Mouse (Mus musculus): ENCODE results near the gene Cacna1e. TPM values are rescaled to one million over a fixed set of nuclear protein-coding genes. Genes with fewer than 3 reads are reported as not detected.

Gene Cacna1e
- polyA plus RNA-seq (2015; fragmentation: Nextera tagmentation; extraction: Ambion mirVana), result 9.1 and 10.7 TPM in 2 replicates

GRCm38 (mm10) chr1:154884275-154885206, at the start of gene Cacna1e:
Gene Cacna1e, minus strand, starts transcription at chr1:154884501.
- 0 out of 2 replicates have a peak, but pooled peaks have one; percentile 38 for ATAC-seq (ENCODE audit: low read depth)
- peak within 1 kb of the TSS; percentile 68 for H3K9ac ChIP-seq
- no peak within 1 kb of the TSS for H3K27ac ChIP-seq (replicated peaks)
- H3K4me1 ChIP-seq (replicated peaks), result peaks cover 27% of the 10 kb centered on the region
- H3K4me2 ChIP-seq, result peak within 1 kb of the TSS; percentile 82
- WGBS, result 5% methylated on average over 31 of the region's 31 CpGs
- peak within 1 kb of the TSS; percentile 41 for H3K4me3 ChIP-seq
- no peaks in the 10 kb centered on the region for H3K9me3 ChIP-seq
- no peaks in the 10 kb centered on the region for H3K36me3 ChIP-seq
- peaks cover 39% of the 10 kb centered on the region for H3K27me3 ChIP-seq

- Histone ChIP-seq H3K36me3 (no peaks in the 10 kb centered on the region), H3K27ac (replicated peaks) (no peak overlapping the region), H3K4me1 (replicated peaks) (no peaks in the 10 kb centered on the region), H3K4me2 (no peak overlapping the region), H3K9me3 (peaks cover 5% of the 10 kb centered on the region; the same call in 1 of the 2 replicates), H3K9ac (no peak overlapping the region), H3K27me3 (no peaks in the 10 kb centered on the region), H3K4me3 (no peak overlapping the region)
- ATAC-seq (ENCODE audit: low read depth), result no peak
- 83% methylated on average over 2 of the region's 2 CpGs for WGBS
Measured at GRCm38 (mm10) chr1:154918406-154918805, 34.1 kb upstream of the Cacna1e start.

DNA sequence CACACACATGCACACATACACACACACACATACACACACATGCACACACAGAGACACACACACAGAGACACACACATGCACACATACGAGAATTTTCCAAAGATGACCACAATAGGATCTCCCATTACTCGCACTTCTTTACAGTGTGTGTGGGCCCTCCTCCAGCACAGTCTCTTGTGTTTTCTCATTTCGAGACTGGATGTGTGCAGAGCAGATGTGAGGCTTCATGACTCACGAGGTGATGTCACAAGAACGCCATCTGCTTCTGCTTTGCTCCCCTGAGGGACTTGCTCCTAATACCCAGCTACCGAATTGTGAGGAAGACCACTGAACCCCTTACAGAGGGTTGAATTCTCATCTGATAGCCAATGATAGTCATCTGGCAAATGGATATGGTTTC, 33.1 kb upstream of the Cacna1e start:
- Histone ChIP-seq H3K36me3 (no peaks in the 10 kb centered on the region), H3K4me2 (no peak overlapping the region), H3K9ac (no peak overlapping the region), H3K4me3 (no peak overlapping the region), H3K4me1 (replicated peaks) (no peaks in the 10 kb centered on the region), H3K27me3 (no peaks in the 10 kb centered on the region), H3K27ac (replicated peaks) (no peak overlapping the region), H3K9me3 (peaks cover 5% of the 10 kb centered on the region; the same call in 1 of the 2 replicates)
- no peak for ATAC-seq (ENCODE audit: low read depth)
- WGBS, result 58% methylated on average over 6 of the region's 6 CpGs

- no peak overlapping the region for H3K4me2 ChIP-seq
- no peak overlapping the region for H3K27ac ChIP-seq (replicated peaks)
- WGBS, result 74% methylated on average over 2 of the region's 2 CpGs
- no peaks in the 10 kb centered on the region for H3K36me3 ChIP-seq
- no peak overlapping the region for H3K4me3 ChIP-seq
- no peaks in the 10 kb centered on the region for H3K4me1 ChIP-seq (replicated peaks)
- no peak overlapping the region for H3K9ac ChIP-seq
- ATAC-seq (ENCODE audit: low read depth), result no peak
- H3K27me3 ChIP-seq, result no peaks in the 10 kb centered on the region
- H3K9me3 ChIP-seq, result no peaks in the 10 kb centered on the region
Measured at GRCm38 (mm10) chr1:154909554-154909953, 25.3 kb upstream of the Cacna1e start.

- H3K27me3 ChIP-seq, result no peaks in the 10 kb centered on the region
- no peak overlapping the region for H3K4me3 ChIP-seq
- no peak overlapping the region for H3K9ac ChIP-seq
- ATAC-seq (ENCODE audit: low read depth), result no peak
- no peak overlapping the region for H3K27ac ChIP-seq (replicated peaks)
- no peaks in the 10 kb centered on the region for H3K36me3 ChIP-seq
- H3K9me3 ChIP-seq, result no peaks in the 10 kb centered on the region
- 86% methylated on average over 2 of the region's 2 CpGs for WGBS
- no peak overlapping the region for H3K4me2 ChIP-seq
- no peaks in the 10 kb centered on the region for H3K4me1 ChIP-seq (replicated peaks)
Measured at GRCm38 (mm10) chr1:154897390-154897789, 13.1 kb upstream of the Cacna1e start.

GRCm38 (mm10) chr1:154890244-154890643, 5.9 kb upstream of the Cacna1e start:
- peaks cover 6% of the 10 kb centered on the region for H3K27me3 ChIP-seq
- peaks cover 9% of the 10 kb centered on the region for H3K4me1 ChIP-seq (replicated peaks)
- ATAC-seq (ENCODE audit: low read depth), result no peak
- no peaks in the 10 kb centered on the region for H3K9me3 ChIP-seq
- no peaks in the 10 kb centered on the region for H3K36me3 ChIP-seq
- no peak overlapping the region for H3K4me3 ChIP-seq
- H3K4me2 ChIP-seq, result no peak overlapping the region
- no peak overlapping the region for H3K27ac ChIP-seq (replicated peaks)
- H3K9ac ChIP-seq, result no peak overlapping the region
- WGBS, result 62% methylated on average over 5 of the region's 5 CpGs

DNA sequence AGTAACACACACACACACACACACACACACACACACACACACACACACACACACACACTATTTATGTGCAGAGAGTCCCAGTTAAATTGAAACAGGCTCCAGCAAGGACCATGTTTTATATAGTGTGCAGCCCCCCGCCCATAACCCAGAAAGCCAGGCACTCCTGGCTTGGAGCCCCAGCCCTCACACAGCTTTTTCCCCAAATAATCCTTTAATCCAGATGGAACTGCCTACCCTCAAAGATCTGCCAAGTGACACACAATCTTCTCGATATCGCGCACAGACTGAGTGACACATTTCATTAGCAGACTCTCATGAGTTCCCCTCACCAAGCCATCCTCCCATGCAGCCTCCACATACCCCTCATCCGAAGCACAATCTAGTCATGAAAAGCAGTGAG, 4.2 kb upstream of the Cacna1e start:
- no peak for ATAC-seq (ENCODE audit: low read depth)
- H3K36me3 ChIP-seq, result no peaks in the 10 kb centered on the region
- WGBS, result 90% methylated on average over 5 of the region's 5 CpGs

DNA sequence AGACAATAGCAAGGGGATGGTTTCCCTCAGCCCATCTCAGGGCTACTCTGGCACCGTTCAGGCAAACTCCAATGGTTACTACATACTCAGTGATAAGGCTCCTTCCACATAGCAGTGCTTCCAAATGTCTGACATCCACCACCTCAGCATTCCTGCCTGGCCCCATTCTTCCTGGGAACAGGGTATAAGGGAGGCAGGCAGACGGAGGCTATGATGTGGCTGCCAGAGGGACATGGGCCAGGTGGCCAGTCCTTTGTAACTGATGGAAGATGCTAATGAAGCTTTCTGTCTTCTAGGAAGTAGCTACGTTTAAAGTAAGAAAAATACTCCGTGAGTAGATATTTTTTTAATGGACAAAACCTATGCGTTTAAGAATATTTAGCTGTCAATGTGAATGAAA, 3.7 kb upstream of the Cacna1e start:
- no peak overlapping the region for H3K4me3 ChIP-seq
- no peaks in the 10 kb centered on the region for H3K36me3 ChIP-seq
- no peaks in the 10 kb centered on the region for H3K9me3 ChIP-seq
- ATAC-seq (ENCODE audit: low read depth), result no peak
- H3K27ac ChIP-seq (replicated peaks), result no peak overlapping the region
- no peak overlapping the region for H3K9ac ChIP-seq
- WGBS, result 74% methylated on average over 5 of the region's 5 CpGs
- H3K27me3 ChIP-seq, result peaks cover 26% of the 10 kb centered on the region
- no peak overlapping the region for H3K4me2 ChIP-seq
- H3K4me1 ChIP-seq (replicated peaks), result peaks cover 27% of the 10 kb centered on the region

More for the DNA sequence above, 4.2 kb upstream of the Cacna1e start:
- Histone ChIP-seq H3K9me3 (no peaks in the 10 kb centered on the region), H3K27ac (replicated peaks) (no peak overlapping the region), H3K27me3 (peaks cover 22% of the 10 kb centered on the region), H3K4me1 (replicated peaks) (peaks cover 25% of the 10 kb centered on the region), H3K4me2 (no peak overlapping the region), H3K4me3 (no peak overlapping the region), H3K9ac (no peak overlapping the region)

GRCm38 (mm10) chr1:154887546-154887945, 3.2 kb upstream of the Cacna1e start:
- Histone ChIP-seq H3K4me2 (no peak overlapping the region), H3K4me3 (no peak overlapping the region), H3K9ac (no peak overlapping the region), H3K36me3 (no peaks in the 10 kb centered on the region), H3K27ac (replicated peaks) (no peak overlapping the region), H3K9me3 (no peaks in the 10 kb centered on the region), H3K27me3 (peaks cover 31% of the 10 kb centered on the region), H3K4me1 (replicated peaks) (peaks cover 27% of the 10 kb centered on the region)
- WGBS, result 83% methylated on average over 3 of the region's 3 CpGs
- ATAC-seq (ENCODE audit: low read depth), result no peak

- Histone ChIP-seq H3K36me3 (no peaks in the 10 kb centered on the region), H3K4me2 (no peak overlapping the region), H3K4me3 (no peak overlapping the region), H3K27ac (replicated peaks) (no peak overlapping the region), H3K27me3 (peaks cover 37% of the 10 kb centered on the region), H3K9me3 (no peaks in the 10 kb centered on the region), H3K9ac (no peak overlapping the region), H3K4me1 (replicated peaks) (peaks cover 27% of the 10 kb centered on the region)
- ATAC-seq (ENCODE audit: low read depth), result peak; percentile 57
- WGBS, result 39% methylated on average over 2 of the region's 2 CpGs
Measured at GRCm38 (mm10) chr1:154886611-154887010, 2.3 kb upstream of the Cacna1e start.

DNA sequence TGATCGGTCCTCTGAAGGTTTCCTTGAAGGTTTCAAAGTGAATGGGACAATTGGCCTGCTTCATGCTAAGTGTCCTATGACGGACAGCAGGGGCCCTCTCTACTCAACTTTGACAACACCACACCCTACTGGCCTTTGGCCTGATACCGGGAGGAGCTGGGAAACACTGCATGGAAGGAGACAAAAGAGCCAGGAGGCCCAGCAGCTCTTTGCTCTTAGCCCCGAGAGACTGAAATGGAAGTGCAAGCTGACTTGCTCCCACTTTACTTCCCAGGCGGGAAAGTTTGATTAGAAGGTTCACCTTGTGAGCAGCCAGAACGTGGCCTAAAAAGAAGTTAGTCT, 877 bp upstream of the Cacna1e start:
- Histone ChIP-seq H3K4me1 (replicated peaks) (peaks cover 27% of the 10 kb centered on the region), H3K9me3 (no peaks in the 10 kb centered on the region), H3K36me3 (no peaks in the 10 kb centered on the region), H3K9ac (no peak overlapping the region), H3K4me2 (no peak overlapping the region; the same call in 1 of the 2 replicates), H3K4me3 (no peak overlapping the region), H3K27ac (replicated peaks) (no peak overlapping the region), H3K27me3 (peaks cover 39% of the 10 kb centered on the region)
- WGBS, result 30% methylated on average over 6 of the region's 6 CpGs
- ATAC-seq (ENCODE audit: low read depth), result no peak

DNA sequence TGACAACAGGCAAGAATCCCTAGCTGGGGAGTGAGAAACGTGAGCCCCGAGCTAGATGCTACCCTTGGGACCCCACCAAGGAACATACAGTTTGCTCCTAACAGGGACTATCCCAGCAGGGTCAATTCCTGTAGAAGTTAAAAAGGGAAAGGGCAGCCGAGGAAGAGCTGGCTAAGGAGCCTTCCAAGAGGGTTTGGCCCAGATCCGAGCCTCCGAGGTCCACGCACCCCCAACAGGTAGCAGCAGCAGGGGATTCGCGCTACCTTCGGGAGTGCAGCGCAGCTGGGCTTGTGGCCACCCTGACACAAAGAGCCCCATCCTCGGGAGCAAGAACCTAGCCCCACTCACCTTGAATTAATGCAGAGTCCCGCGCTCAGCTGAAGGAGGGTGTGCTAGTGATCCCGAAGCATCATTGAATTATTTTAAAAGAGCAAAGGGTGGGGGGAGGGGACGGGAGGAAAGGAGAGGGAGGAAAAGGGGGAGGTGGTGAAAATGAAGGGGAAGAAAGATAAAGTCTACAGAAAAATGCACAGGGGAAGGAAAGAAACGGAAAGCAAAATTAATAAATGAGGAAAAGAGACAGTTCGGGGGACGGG, 607 bp downstream of the Cacna1e start:
- peak overlapping the region; percentile 68 for H3K9ac ChIP-seq
- peaks cover 39% of the 10 kb centered on the region for H3K27me3 ChIP-seq
- H3K4me1 ChIP-seq (replicated peaks), result peaks cover 27% of the 10 kb centered on the region
- no peak overlapping the region for H3K27ac ChIP-seq (replicated peaks)
- 5% methylated on average over 18 of the region's 18 CpGs for WGBS
- peak; percentile 15; the same call in 1 of the 2 replicates for ATAC-seq (ENCODE audit: low read depth)
- H3K4me3 ChIP-seq, result peak overlapping the region; percentile 41
- H3K9me3 ChIP-seq, result no peaks in the 10 kb centered on the region
- H3K36me3 ChIP-seq, result no peaks in the 10 kb centered on the region
- peak overlapping the region; percentile 82 for H3K4me2 ChIP-seq

Data from neural tube, embryonic 13.5 days (tissue).